Mouse (Mus musculus) kidney, adult 2 months (tissue): ENCODE measurements at regions not wholly inside any gene's neighbourhood (a gene's known extent, or its start where the extent isn't known, plus 50 kb on each side); places are given as distances from the start of the nearest gene placed in this dataset.

Source experiments
- CTCF ChIP-seq: fragments of 200-500 bp; conservative IDR thresholded peaks from 2 replicates; pipeline ENCODE4 v1.5.1; 2011; ENCODE audit warnings: low read depth, mild to moderate bottlenecking, control low read depth, low read length, moderate library complexity, mixed read lengths; ENCODE audit not compliant: insufficient read depth, insufficient read length
- POLR2A ChIP-seq: fragments of 200-500 bp; IDR thresholded peaks from one replicate; pipeline ENCODE4 v1.6.1; 2011; ENCODE audit warnings: low read depth, low read length, control low read depth

DNA sequence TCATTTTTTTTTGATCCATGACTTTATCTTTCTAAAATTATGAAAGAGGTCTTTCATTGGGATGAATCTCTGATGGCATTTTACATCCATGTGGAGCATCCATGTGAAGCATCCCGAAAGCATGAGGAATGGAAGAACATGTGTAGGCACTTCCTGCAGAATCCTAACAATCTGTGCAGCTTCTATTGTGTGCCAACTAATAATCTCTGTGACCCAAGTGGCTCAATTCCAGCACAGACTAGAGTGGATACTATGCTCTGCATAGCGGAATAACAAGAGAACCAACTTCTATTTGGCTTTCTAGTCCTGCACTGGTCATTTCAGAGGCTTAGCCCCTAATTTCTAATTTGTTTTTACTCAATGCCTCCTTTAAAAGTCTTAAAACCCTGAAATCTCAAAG is 499.7 kb upstream of the Tenm2 start:
- TF ChIP-seq CTCF: no peak
- TF ChIP-seq POLR2A: no peak
